Mouse (Mus musculus): ENCODE results near the gene Myo1e. TPM values are rescaled to one million over a fixed set of nuclear protein-coding genes. Genes with fewer than 3 reads are reported as not detected.

Gene Myo1e
- polyA plus RNA-seq, 1 experiment from 2014 or later, result 9.7 TPM

- DNase-seq (ENCODE audit: low spot score, missing footprints) (no peak), ATAC-seq (ENCODE audit: low FRiP score) (no peak)
- H3K27ac ChIP-seq (ENCODE audit: low read depth, low read length), result no peak overlapping the region
- 0 out of 2 replicates have a peak, but pooled peaks cover 10% of the 10 kb centered on the region for H3K4me1 ChIP-seq (ENCODE audit: control insufficient read depth, insufficient read depth, low read length)
- no peak overlapping the region for H3K4me2 ChIP-seq
- no peak overlapping the region for H3K9ac ChIP-seq (ENCODE audit: low read length)
- H3K36me3 ChIP-seq (ENCODE audit: control insufficient read depth, insufficient read depth, low read length), result no peaks in the 10 kb centered on the region
- WGBS, result 89% methylated on average over 14 of the region's 14 CpGs
- no peak overlapping the region for H3K4me3 ChIP-seq (ENCODE audit: low read depth, low read length)
- H3K27me3 ChIP-seq (ENCODE audit: control insufficient read depth, insufficient read depth, low read length), result no peaks in the 10 kb centered on the region
- H3K9me3 ChIP-seq (ENCODE audit: control insufficient read depth, low read length), result no peaks in the 10 kb centered on the region
These were observed 4.5 kb downstream of the Myo1e start for GRCm38 (mm10) chr9:70211638-70212037.

- Histone ChIP-seq H3K4me1 (ENCODE audit: control insufficient read depth, insufficient read depth, low read length) (no peaks in the 10 kb centered on the region), H3K27ac (ENCODE audit: low read depth, low read length) (no peak overlapping the region), H3K27me3 (ENCODE audit: control insufficient read depth, insufficient read depth, low read length) (no peaks in the 10 kb centered on the region), H3K9ac (ENCODE audit: low read length) (no peak overlapping the region), H3K4me2 (no peak overlapping the region), H3K36me3 (ENCODE audit: control insufficient read depth, insufficient read depth, low read length) (no peaks in the 10 kb centered on the region), H3K9me3 (ENCODE audit: control insufficient read depth, low read length) (no peaks in the 10 kb centered on the region), H3K4me3 (ENCODE audit: low read depth, low read length) (no peak overlapping the region)
- DNase-seq (ENCODE audit: low spot score, missing footprints), result peak; percentile 37
- ATAC-seq (ENCODE audit: low FRiP score), result no peak
- 75% methylated on average over 6 of the region's 6 CpGs for WGBS
These were observed 9.4 kb downstream of the Myo1e start for GRCm38 (mm10) chr9:70216517-70216916.

GRCm38 (mm10) chr9:70219295-70219931, 12.3 kb downstream of the Myo1e start:
- no peaks in the 10 kb centered on the region for H3K9me3 ChIP-seq (ENCODE audit: control insufficient read depth, low read length)
- no peak overlapping the region for H3K27ac ChIP-seq (ENCODE audit: low read depth, low read length)
- DNase-seq (ENCODE audit: low spot score, missing footprints) (peak; percentile 75), ATAC-seq (ENCODE audit: low FRiP score) (no peak)
- no peak overlapping the region for H3K9ac ChIP-seq (ENCODE audit: low read length)
- 77% methylated on average over 6 of the region's 6 CpGs for WGBS
- H3K4me3 ChIP-seq (ENCODE audit: low read depth, low read length), result no peak overlapping the region
- H3K27me3 ChIP-seq (ENCODE audit: control insufficient read depth, insufficient read depth, low read length), result no peaks in the 10 kb centered on the region
- no peak overlapping the region for H3K4me2 ChIP-seq
- no peaks in the 10 kb centered on the region for H3K4me1 ChIP-seq (ENCODE audit: control insufficient read depth, insufficient read depth, low read length)
- H3K36me3 ChIP-seq (ENCODE audit: control insufficient read depth, insufficient read depth, low read length), result no peaks in the 10 kb centered on the region

- Histone ChIP-seq H3K4me1 (ENCODE audit: control insufficient read depth, insufficient read depth, low read length) (no peaks in the 10 kb centered on the region), H3K9ac (ENCODE audit: low read length) (no peak overlapping the region), H3K27me3 (ENCODE audit: control insufficient read depth, insufficient read depth, low read length) (no peaks in the 10 kb centered on the region), H3K4me2 (no peak overlapping the region), H3K9me3 (ENCODE audit: control insufficient read depth, low read length) (no peaks in the 10 kb centered on the region), H3K27ac (ENCODE audit: low read depth, low read length) (no peak overlapping the region), H3K36me3 (ENCODE audit: control insufficient read depth, insufficient read depth, low read length) (no peaks in the 10 kb centered on the region), H3K4me3 (ENCODE audit: low read depth, low read length) (no peak overlapping the region)
- peak; percentile 62 for DNase-seq (ENCODE audit: low spot score, missing footprints)
- ATAC-seq (ENCODE audit: low FRiP score), result no peak
- 73% methylated on average over 7 of the region's 7 CpGs for WGBS
These were observed 13.5 kb downstream of the Myo1e start for GRCm38 (mm10) chr9:70220461-70221170.

- ATAC-seq (ENCODE audit: low FRiP score) (no peak), DNase-seq (ENCODE audit: low spot score, missing footprints) (no peak)
- Histone ChIP-seq H3K9me3 (ENCODE audit: control insufficient read depth, low read length) (no peaks in the 10 kb centered on the region), H3K4me2 (no peak overlapping the region), H3K27ac (ENCODE audit: low read depth, low read length) (no peak overlapping the region), H3K4me3 (ENCODE audit: low read depth, low read length) (no peak overlapping the region), H3K9ac (ENCODE audit: low read length) (no peak overlapping the region), H3K27me3 (ENCODE audit: control insufficient read depth, insufficient read depth, low read length) (no peaks in the 10 kb centered on the region), H3K36me3 (ENCODE audit: control insufficient read depth, insufficient read depth, low read length) (no peaks in the 10 kb centered on the region), H3K4me1 (ENCODE audit: control insufficient read depth, insufficient read depth, low read length) (no peaks in the 10 kb centered on the region)
- 89% methylated on average over 4 of the region's 4 CpGs for WGBS
These were observed 16.0 kb downstream of the Myo1e start for GRCm38 (mm10) chr9:70223142-70223541.

GRCm38 (mm10) chr9:70224046-70224445, 16.9 kb downstream of the Myo1e start:
- ATAC-seq (ENCODE audit: low FRiP score) (no peak), DNase-seq (ENCODE audit: low spot score, missing footprints) (no peak)
- no peak overlapping the region for H3K4me2 ChIP-seq
- H3K27ac ChIP-seq (ENCODE audit: low read depth, low read length), result no peak overlapping the region
- H3K9ac ChIP-seq (ENCODE audit: low read length), result no peak overlapping the region
- no peaks in the 10 kb centered on the region for H3K27me3 ChIP-seq (ENCODE audit: control insufficient read depth, insufficient read depth, low read length)
- H3K36me3 ChIP-seq (ENCODE audit: control insufficient read depth, insufficient read depth, low read length), result no peaks in the 10 kb centered on the region
- H3K4me1 ChIP-seq (ENCODE audit: control insufficient read depth, insufficient read depth, low read length), result no peaks in the 10 kb centered on the region
- WGBS, result 85% methylated on average over 4 of the region's 4 CpGs
- H3K4me3 ChIP-seq (ENCODE audit: low read depth, low read length), result no peak overlapping the region
- H3K9me3 ChIP-seq (ENCODE audit: control insufficient read depth, low read length), result no peaks in the 10 kb centered on the region

- ATAC-seq (ENCODE audit: low FRiP score), result no peak
- H3K4me2 ChIP-seq, result no peak overlapping the region
- H3K4me3 ChIP-seq (ENCODE audit: low read depth, low read length), result no peak overlapping the region
- no peak overlapping the region for H3K27ac ChIP-seq (ENCODE audit: low read depth, low read length)
- 92% methylated on average over 4 of the region's 4 CpGs for WGBS
- H3K9me3 ChIP-seq (ENCODE audit: control insufficient read depth, low read length), result no peaks in the 10 kb centered on the region
- no peaks in the 10 kb centered on the region for H3K36me3 ChIP-seq (ENCODE audit: control insufficient read depth, insufficient read depth, low read length)
- no peak overlapping the region for H3K9ac ChIP-seq (ENCODE audit: low read length)
- peak; percentile 8 for DNase-seq (ENCODE audit: low spot score, missing footprints)
- no peaks in the 10 kb centered on the region for H3K27me3 ChIP-seq (ENCODE audit: control insufficient read depth, insufficient read depth, low read length)
- H3K4me1 ChIP-seq (ENCODE audit: control insufficient read depth, insufficient read depth, low read length), result no peaks in the 10 kb centered on the region
These were observed 19.2 kb downstream of the Myo1e start for GRCm38 (mm10) chr9:70226359-70226758.

GRCm38 (mm10) chr9:70229823-70230222, 22.7 kb downstream of the Myo1e start:
- DNase-seq (ENCODE audit: low spot score, missing footprints) (no peak), ATAC-seq (ENCODE audit: low FRiP score) (no peak)
- Histone ChIP-seq H3K9ac (ENCODE audit: low read length) (no peak overlapping the region), H3K9me3 (ENCODE audit: control insufficient read depth, low read length) (no peaks in the 10 kb centered on the region), H3K36me3 (ENCODE audit: control insufficient read depth, insufficient read depth, low read length) (no peaks in the 10 kb centered on the region), H3K4me3 (ENCODE audit: low read depth, low read length) (no peak overlapping the region), H3K27ac (ENCODE audit: low read depth, low read length) (no peak overlapping the region), H3K4me2 (no peak overlapping the region), H3K4me1 (ENCODE audit: control insufficient read depth, insufficient read depth, low read length) (no peaks in the 10 kb centered on the region), H3K27me3 (ENCODE audit: control insufficient read depth, insufficient read depth, low read length) (no peaks in the 10 kb centered on the region)
- 85% methylated on average over 8 of the region's 8 CpGs for WGBS

Data from midbrain, embryonic 11.5 days (tissue).